Mouse (Mus musculus): Measurements from ENCODE around the gene Sema3b. TPM values are rescaled to one million over a fixed set of nuclear protein-coding genes. Genes with fewer than 3 reads are reported as not detected.

Gene Sema3b
- polyA plus RNA-seq (2016; fragmentation: Nextera tagmentation; extraction: Ambion mirVana) = 1.7 and 2.6 TPM in 2 replicates

DNA sequence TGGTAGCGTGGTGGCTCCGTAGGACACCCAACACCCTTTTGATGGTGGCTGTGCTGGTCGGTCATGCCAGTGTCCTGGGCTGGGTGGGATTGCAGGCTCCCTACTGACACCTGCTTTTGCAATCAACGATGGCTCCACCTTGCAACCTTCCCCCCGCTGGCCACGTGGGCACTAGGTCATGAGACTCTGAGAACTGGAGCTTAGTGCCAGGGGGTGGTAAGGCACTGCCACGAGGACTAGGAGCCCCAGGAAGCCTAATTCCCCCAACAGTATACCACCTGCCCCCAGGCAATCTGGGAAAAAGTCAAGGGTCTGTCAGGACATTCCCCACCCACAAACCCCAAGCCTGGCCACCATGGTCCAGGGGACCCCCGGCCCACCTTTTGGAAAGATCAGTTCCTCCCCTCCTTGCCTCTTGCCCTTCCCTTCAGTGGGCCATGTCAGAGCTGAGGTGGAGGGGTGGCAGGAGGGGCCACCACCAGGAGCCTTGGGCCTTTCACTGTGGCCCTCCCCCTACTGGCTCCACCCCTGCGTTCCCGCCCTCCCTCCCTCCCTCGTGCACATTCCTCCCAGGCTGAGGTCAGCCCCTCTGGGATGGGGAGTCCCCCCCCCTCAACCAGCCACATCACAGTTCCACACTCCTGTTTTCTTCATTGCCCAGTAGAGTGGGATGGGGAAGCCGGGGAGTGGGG, at the start of gene Sema3b:
Sema3b (minus strand) TSS at position 489 of the 692 bp plus-strand sequence.
- WGBS = 44% methylated on average over 11 of the region's 12 CpGs
- Histone ChIP-seq H3K27ac (peak within 1 kb of the TSS; percentile 46; the same call in 1 of the 2 replicates), H3K4me2 (peak within 1 kb of the TSS; percentile 22; the same call in 1 of the 2 replicates), H3K27me3 (no peaks in the 10 kb centered on the region; the same call in 1 of the 2 replicates), H3K4me3 (replicated peaks) (no peak within 1 kb of the TSS), H3K36me3 (replicated peaks) (peaks cover 3% of the 10 kb centered on the region; the same call in 1 of the 2 replicates), H3K9me3 (no peaks in the 10 kb centered on the region), H3K4me1 (peaks cover 71% of the 10 kb centered on the region), H3K9ac (peak within 1 kb of the TSS; percentile 33; the same call in 1 of the 2 replicates)
- no peak for ATAC-seq (ENCODE audit: low FRiP score)

DNA sequence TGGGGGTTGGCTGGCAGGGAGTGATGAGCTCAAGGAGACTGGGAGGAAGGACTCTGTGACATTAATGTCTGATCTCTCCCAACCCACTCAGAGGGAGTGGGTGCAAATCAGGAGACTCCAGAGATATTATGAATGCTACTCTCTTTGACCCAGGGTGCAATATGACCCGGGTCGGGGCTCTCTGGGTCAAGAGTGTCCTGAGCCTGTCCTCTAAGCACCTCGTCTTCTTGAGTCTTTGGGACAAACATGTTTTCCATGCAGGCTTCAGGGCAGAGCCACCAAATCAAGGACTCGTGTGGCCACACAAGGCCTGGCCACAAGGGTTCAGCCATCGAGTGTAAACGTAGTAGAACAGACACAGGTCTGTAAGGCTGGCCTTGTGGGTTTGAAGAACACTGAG, 49.1 kb upstream of the Sema3b start:
- H3K27ac ChIP-seq = no peak overlapping the region
- no peaks in the 10 kb centered on the region; the same call in 1 of the 2 replicates for H3K27me3 ChIP-seq
- no peak overlapping the region for H3K4me2 ChIP-seq
- H3K36me3 ChIP-seq (replicated peaks) = no peaks in the 10 kb centered on the region
- H3K9ac ChIP-seq = no peak overlapping the region
- H3K4me3 ChIP-seq (replicated peaks) = no peak overlapping the region
- H3K9me3 ChIP-seq = no peaks in the 10 kb centered on the region
- ATAC-seq (ENCODE audit: low FRiP score) = no peak
- WGBS = 92% methylated on average over 6 of the region's 6 CpGs
- H3K4me1 ChIP-seq = peaks cover 10% of the 10 kb centered on the region

DNA sequence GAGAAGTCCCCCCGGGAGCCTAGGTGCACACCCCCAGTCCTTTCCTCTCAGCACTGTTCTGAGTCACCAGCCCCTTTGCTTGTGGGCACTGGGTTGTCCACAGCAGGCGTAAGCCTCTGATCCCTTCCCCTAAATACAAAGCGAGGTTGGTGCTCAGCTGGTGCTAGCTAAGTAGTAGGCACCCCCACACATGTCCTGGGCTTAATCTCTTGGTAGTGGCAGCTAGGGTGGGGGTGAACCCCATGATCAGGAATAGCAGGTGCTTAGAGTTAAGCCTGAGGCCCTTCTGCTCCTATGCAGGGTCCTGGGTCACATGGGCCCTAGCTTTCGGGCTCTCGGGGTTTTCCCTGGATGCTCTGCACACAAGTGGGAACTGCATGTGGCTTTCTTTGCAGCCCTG, 48.1 kb upstream of the Sema3b start:
- WGBS = 82% methylated on average over 5 of the region's 5 CpGs
- H3K9me3 ChIP-seq = no peaks in the 10 kb centered on the region
- peaks cover 8% of the 10 kb centered on the region; the same call in 1 of the 2 replicates for H3K4me1 ChIP-seq
- no peak overlapping the region for H3K4me2 ChIP-seq
- H3K27ac ChIP-seq = no peak overlapping the region
- no peak overlapping the region for H3K4me3 ChIP-seq (replicated peaks)
- H3K36me3 ChIP-seq (replicated peaks) = no peaks in the 10 kb centered on the region
- no peak for ATAC-seq (ENCODE audit: low FRiP score)
- H3K27me3 ChIP-seq = no peaks in the 10 kb centered on the region
- H3K9ac ChIP-seq = no peak overlapping the region

DNA sequence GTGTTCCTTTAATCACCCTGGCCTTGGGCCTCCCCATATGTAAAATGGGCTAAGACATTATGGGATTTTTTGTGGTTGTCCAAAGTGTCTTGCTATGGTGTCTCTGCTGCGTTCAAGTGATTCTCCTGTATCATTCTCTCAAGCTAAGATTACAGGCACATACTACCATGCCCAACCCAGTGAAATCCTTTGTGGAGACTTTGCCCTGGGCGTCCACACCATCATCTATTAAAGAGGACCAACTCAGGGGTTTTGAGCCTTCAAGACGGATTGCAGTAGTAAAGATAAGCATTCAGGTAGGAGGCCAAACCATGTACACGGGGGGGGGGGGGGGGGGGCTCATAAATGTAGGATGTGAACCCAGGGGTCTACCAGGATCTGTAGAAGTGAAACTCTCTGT, 45.6 kb upstream of the Sema3b start:
- H3K27me3 ChIP-seq = no peaks in the 10 kb centered on the region
- H3K4me1 ChIP-seq = peaks cover 22% of the 10 kb centered on the region
- H3K4me2 ChIP-seq = no peak overlapping the region
- no peak overlapping the region for H3K4me3 ChIP-seq (replicated peaks)
- no peaks in the 10 kb centered on the region for H3K9me3 ChIP-seq
- WGBS = 78% methylated on average over 4 of the region's 4 CpGs
- no peak overlapping the region for H3K27ac ChIP-seq
- H3K9ac ChIP-seq = no peak overlapping the region
- no peaks in the 10 kb centered on the region for H3K36me3 ChIP-seq (replicated peaks)
- ATAC-seq (ENCODE audit: low FRiP score) = no peak

DNA sequence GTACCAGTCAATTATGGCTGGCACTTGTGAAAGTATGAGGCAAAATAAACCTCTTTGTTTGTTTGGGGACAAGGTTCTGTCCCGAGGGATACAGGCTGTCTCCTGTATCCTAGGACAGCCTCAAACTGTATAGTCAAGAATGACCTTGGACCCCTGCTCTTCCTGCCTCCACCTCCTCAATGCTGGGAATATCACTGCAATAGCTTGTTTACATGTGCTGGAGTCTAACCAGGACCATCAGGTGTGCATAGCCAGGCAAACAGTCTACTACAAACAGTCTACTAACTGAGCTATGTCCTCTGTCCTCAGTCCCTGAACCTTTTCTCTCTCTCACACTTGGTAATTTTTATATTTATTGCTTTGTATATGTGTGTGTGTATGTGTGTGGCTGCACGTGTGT, 44.4 kb upstream of the Sema3b start:
- H3K27me3 ChIP-seq = no peaks in the 10 kb centered on the region
- no peak for ATAC-seq (ENCODE audit: low FRiP score)
- WGBS = 85% methylated on average over 2 of the region's 2 CpGs
- H3K36me3 ChIP-seq (replicated peaks) = no peaks in the 10 kb centered on the region
- H3K4me2 ChIP-seq = no peak overlapping the region
- no peak overlapping the region for H3K27ac ChIP-seq
- peaks cover 18% of the 10 kb centered on the region for H3K4me1 ChIP-seq
- H3K9me3 ChIP-seq = no peaks in the 10 kb centered on the region
- H3K9ac ChIP-seq = no peak overlapping the region
- no peak overlapping the region for H3K4me3 ChIP-seq (replicated peaks)

DNA sequence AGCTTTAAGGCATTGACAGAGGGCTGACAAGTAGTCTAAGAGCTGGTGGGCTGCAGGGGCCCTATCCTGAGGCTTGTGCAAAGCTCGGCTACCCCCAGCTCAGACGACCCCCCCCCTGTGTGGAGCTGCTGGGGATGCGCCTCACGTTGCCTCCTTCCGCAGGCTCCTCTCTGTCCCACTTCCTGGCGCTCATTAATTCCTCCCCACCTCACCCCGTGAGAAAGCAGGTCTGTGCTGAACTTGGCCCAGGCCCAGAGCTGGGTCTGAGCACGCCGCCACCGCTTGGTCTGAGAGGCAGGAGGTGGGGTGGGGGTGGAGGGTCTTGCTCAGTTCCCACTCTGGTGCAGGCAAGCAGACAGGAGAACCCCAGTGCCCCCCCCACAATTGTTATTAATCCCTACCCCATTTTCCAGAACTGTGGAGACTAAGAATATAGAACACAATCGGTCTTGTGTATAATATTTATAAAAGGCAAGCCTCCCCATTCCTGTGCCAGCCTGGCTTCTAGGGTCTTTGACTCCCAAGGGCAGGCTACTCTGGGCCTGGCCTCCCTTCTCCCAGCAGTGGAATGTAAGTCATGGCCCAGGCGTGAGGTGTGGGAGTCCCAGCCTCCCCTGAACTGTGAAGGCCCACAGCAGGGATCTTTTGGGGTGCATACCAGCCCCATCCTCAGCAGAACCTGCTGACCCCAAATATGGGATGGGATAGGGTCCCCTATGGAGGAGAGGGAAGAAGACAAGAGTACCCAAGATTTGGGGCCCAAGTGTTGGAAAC, 41.9 kb upstream of the Sema3b start:
- Histone ChIP-seq H3K9ac (0 out of 2 replicates have a peak overlapping the region, but pooled peaks have one; percentile 17), H3K4me1 (peaks cover 18% of the 10 kb centered on the region), H3K9me3 (no peaks in the 10 kb centered on the region), H3K4me2 (no peak overlapping the region), H3K36me3 (replicated peaks) (no peaks in the 10 kb centered on the region), H3K27ac (peak overlapping the region; percentile 62), H3K4me3 (replicated peaks) (no peak overlapping the region), H3K27me3 (no peaks in the 10 kb centered on the region)
- WGBS = 36% methylated on average over 12 of the region's 12 CpGs
- peak; percentile 77 for ATAC-seq (ENCODE audit: low FRiP score)

DNA sequence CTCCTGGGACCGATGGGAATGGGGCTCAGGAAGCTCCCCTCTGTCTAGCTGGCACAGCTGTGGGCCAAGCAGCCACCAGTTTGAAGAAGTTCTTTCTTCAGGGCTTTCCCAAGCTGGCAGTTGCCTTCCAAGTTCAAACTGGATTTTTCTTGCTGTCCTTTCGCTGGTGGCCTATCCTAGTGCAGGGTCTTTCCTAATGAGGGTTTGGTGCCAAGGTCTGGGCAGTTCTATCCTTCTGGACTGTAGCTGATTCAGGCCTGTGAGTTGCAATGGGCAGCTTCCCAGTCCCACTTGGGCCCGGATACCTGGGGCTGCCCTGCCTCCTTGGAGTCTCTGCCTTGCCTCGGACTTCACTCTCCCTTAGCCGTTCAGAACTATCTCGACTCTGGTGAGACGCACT, 41.2 kb upstream of the Sema3b start:
- Histone ChIP-seq H3K4me2 (no peak overlapping the region), H3K9ac (no peak overlapping the region), H3K27ac (peak overlapping the region; percentile 62), H3K27me3 (no peaks in the 10 kb centered on the region), H3K9me3 (no peaks in the 10 kb centered on the region), H3K36me3 (replicated peaks) (no peaks in the 10 kb centered on the region), H3K4me3 (replicated peaks) (no peak overlapping the region), H3K4me1 (peaks cover 18% of the 10 kb centered on the region)
- 75% methylated on average over 7 of the region's 7 CpGs for WGBS
- ATAC-seq (ENCODE audit: low FRiP score) = no peak

DNA sequence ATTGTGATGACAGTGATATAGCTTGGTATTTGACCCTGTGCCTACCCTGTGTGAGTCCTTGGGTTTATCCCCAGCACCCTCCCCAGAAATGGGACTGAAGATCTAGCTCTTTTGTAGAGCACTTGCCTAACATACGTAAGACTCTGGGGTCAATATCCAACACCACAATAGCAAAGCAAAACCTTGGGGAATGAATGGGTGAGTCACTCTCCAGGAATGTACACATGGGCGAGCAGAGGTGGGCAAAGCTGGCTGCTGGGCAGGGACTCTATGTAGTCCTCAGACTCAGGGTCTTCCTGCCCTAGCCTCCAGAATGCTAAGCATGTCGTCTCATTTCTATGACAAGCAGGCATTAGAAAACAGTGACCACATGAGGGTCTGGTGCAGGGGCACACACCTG, 39.7 kb upstream of the Sema3b start:
- no peak overlapping the region for H3K4me3 ChIP-seq (replicated peaks)
- H3K36me3 ChIP-seq (replicated peaks) = no peaks in the 10 kb centered on the region
- no peak overlapping the region for H3K9ac ChIP-seq
- H3K9me3 ChIP-seq = no peaks in the 10 kb centered on the region
- WGBS = 73% methylated on average over 3 of the region's 3 CpGs
- no peak for ATAC-seq (ENCODE audit: low FRiP score)
- H3K27me3 ChIP-seq = no peaks in the 10 kb centered on the region
- H3K4me1 ChIP-seq = peaks cover 27% of the 10 kb centered on the region
- H3K27ac ChIP-seq = no peak overlapping the region
- no peak overlapping the region for H3K4me2 ChIP-seq

DNA sequence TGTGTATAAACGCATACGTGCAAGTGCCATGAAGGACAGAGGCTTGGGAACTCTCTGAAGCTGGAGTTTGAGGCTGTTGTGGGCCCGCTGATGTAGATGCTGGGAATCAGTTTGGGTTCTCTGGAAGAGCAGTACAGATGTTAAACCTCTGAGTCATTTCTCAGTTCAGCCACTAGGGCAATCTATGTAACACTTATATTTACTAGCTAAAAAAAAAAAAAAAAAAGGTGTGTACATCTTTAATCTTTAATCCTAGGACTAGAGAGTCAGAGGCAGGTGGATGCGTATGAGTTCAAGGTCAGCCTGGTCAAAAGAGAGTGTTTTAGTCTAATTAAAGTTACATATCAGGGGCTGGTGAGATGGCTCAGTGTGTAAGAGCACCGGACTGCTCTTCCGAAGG, 37.9 kb upstream of the Sema3b start:
- no peak for ATAC-seq (ENCODE audit: low FRiP score)
- WGBS = 79% methylated on average over 6 of the region's 6 CpGs
- peaks cover 28% of the 10 kb centered on the region for H3K4me1 ChIP-seq

DNA sequence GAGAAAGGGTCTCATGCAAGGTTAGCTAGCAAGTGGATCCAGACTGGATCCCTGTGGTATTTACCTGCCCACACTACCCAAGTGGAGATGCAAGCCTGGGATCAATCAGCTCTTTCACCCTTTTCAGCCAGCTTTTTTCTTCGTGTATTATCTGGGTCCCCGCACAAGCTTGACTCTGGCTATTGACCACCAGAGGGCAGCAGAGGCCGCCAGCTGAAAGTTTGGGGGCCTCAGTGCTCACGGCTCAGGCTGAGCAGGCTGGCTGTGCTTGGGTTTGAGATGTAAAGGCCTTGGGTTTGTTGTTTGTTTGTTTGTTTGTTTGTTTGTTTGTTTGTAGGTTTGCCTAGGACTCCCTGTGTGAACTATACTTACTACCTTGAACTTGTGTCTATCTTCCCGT, 36.5 kb upstream of the Sema3b start:
- H3K9me3 ChIP-seq = no peaks in the 10 kb centered on the region
- ATAC-seq (ENCODE audit: low FRiP score) = peak; percentile 67
- H3K27ac ChIP-seq = no peak overlapping the region
- H3K4me1 ChIP-seq = peaks cover 30% of the 10 kb centered on the region
- 12% methylated on average over 5 of the region's 5 CpGs for WGBS
- no peak overlapping the region for H3K9ac ChIP-seq
- H3K36me3 ChIP-seq (replicated peaks) = no peaks in the 10 kb centered on the region
- H3K4me3 ChIP-seq (replicated peaks) = no peak overlapping the region
- H3K4me2 ChIP-seq = no peak overlapping the region
- H3K27me3 ChIP-seq = no peaks in the 10 kb centered on the region

More for the DNA sequence above, 37.9 kb upstream of the Sema3b start:
- no peak overlapping the region for H3K4me3 ChIP-seq (replicated peaks)
- no peak overlapping the region for H3K9ac ChIP-seq
- H3K36me3 ChIP-seq (replicated peaks) = no peaks in the 10 kb centered on the region
- no peak overlapping the region for H3K4me2 ChIP-seq
- H3K27ac ChIP-seq = no peak overlapping the region
- no peaks in the 10 kb centered on the region for H3K9me3 ChIP-seq
- no peaks in the 10 kb centered on the region for H3K27me3 ChIP-seq

DNA sequence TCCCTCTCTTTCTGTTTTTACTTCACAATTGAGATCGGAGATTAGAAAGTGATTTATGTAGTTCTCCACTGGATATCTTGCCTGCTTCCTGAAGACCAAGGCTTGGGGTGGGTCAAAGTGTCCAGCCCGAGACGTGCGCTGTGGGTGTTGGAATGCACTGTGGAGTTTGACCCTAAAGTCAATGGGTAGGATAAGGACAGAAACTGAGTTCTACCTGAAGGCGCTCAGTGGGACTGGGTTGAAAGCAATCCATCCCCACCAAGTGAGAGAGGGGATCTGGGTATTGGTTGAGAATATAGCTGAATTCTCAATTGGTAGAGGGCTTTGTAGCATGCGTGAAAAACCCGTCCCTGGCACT, 36.1 kb upstream of the Sema3b start:
- Histone ChIP-seq H3K27ac (no peak overlapping the region), H3K9ac (no peak overlapping the region; the same call in 1 of the 2 replicates), H3K4me2 (no peak overlapping the region), H3K4me1 (peaks cover 30% of the 10 kb centered on the region), H3K4me3 (replicated peaks) (no peak overlapping the region), H3K9me3 (no peaks in the 10 kb centered on the region), H3K27me3 (no peaks in the 10 kb centered on the region), H3K36me3 (replicated peaks) (no peaks in the 10 kb centered on the region)
- ATAC-seq (ENCODE audit: low FRiP score) = peak; percentile 19; the same call in 1 of the 2 replicates
- 60% methylated on average over 7 of the region's 7 CpGs for WGBS

DNA sequence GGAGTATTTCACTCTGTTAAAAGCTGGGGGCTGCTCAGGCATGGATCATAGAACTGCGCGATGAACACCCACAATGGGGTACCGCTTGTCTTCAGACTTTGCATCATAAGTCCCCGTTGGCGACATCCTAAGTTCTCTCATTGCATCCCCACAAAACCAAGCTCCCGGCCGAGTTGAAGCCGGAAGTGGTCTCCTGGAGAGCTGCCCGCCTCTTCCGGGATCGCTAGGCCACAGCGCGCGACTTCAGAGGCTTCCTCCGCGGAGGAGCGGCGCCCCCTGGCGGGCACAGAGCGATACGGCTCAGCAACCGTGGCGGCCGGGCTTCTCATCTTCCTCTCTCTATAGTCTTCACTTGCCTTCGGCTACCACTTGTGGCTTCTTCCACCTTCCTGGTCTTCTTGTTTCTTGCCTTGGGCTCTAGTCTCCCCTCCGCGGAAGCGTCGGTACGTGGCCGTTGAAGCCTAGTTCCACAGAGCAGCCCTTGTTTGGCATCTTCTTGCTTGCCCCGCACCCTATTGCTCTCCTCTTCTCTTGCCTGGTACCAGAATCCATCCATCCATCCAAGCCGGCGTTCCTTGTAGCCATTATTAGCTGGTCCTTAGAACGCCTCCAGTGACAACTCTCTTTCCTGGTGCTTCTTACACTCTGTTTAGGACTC, 35.6 kb upstream of the Sema3b start:
- peaks cover 32% of the 10 kb centered on the region for H3K4me1 ChIP-seq
- H3K9me3 ChIP-seq = no peaks in the 10 kb centered on the region
- no peaks in the 10 kb centered on the region for H3K36me3 ChIP-seq (replicated peaks)
- ATAC-seq (ENCODE audit: low FRiP score) = peak; percentile 76
- 6% methylated on average over 34 of the region's 35 CpGs for WGBS
- H3K4me2 ChIP-seq = peak overlapping the region; percentile 65
- H3K9ac ChIP-seq = peak overlapping the region; percentile 55
- no peaks in the 10 kb centered on the region for H3K27me3 ChIP-seq
- H3K4me3 ChIP-seq (replicated peaks) = peak overlapping the region; percentile 34
- peak overlapping the region; percentile 68 for H3K27ac ChIP-seq
